Mouse (Mus musculus): ENCODE measurements around the gene Psma6.

DNA sequence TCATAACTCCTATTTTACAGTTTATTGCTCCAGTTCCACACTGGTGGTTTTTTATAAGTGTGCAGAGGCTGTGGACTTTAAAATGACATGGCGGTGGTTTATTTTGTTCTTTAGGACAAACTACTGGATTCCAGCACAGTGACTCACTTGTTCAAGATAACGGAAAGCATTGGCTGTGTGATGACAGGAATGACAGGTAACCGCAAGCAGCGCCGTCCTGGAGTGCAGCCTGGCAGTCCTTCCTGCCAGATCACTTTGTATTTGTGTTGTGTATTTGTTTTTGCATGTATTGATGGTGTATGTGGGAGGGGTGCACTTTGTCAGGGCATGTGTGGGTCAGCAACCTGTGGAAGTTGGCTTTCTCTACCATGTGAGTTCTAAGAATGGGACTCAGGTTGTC lies 23.9 kb downstream of the Psma6 start:
- TF ChIP-seq CTCF (IDR thresholded peaks at IDR 0.05; ENCODE audit: insufficient read depth, low read length) (no peak), POLR2A (IDR thresholded peaks at IDR 0.05; ENCODE audit: borderline replicate concordance, extremely low read depth, low read depth, low read length) (no peak)

All from lung, adult 2 months (tissue).